Mouse (Mus musculus): ENCODE results near the gene Enah.

DNA sequence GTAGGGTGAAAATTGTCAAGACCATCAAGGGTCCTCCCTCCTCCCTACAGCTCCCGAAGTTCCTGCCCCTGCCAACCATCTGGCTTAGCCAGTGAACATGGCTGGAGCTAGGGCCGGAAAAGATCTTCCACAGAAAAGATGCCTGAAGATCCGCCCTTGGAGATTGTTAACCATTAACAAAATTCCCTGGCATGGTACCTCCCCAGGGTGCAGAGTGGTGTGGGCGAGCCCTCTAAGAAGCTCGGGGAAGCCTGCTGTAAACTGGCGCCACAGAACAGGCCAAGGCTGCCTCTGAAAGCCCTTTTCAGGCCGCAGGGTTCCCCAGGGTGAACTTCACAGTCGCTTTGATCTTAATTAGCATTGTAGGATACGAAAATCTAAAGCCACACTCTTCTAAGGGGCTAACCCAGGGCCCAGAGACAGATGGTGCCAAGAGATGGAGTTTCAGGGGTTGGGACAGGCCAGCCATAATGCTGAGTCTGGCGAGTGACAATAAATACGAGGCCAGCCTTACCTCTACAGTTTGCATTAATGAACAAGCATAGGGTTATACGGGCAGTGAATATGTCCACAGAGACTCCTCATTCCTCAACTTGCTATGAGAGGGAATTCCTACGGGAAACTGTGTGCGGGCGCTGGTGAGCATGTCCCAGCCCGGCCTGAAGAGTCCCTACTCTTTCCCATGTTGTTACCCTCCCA, 157.0 kb downstream of the Enah start:
- TF ChIP-seq ELF1 (IDR thresholded peaks at IDR 0.05; ENCODE audit: low read depth, low read length) (no peak), CHD2 (IDR thresholded peaks at IDR 0.05; ENCODE audit: low read length) (no peak), MAX (IDR thresholded peaks at IDR 0.05; ENCODE audit: low read length) (no peak), CTCF (IDR thresholded peaks at IDR 0.05 in 2 of 3, conservative IDR thresholded peaks at IDR 0.05 in 1 of 3; ENCODE audit: control insufficient read depth in 1 of 3, insufficient read depth in 1 of 3, low read depth in 2 of 3, low read length in 3 of 3, poor library complexity in 1 of 3, severe bottlenecking in 1 of 3) (no peak), POLR2A (IDR thresholded peaks at IDR 0.05; ENCODE audit: control insufficient read depth in 1 of 2, insufficient read depth in 1 of 2, low read depth in 1 of 2, low read length in 2 of 2, poor library complexity in 1 of 2) (no peak), UBTF (IDR thresholded peaks at IDR 0.05; ENCODE audit: borderline replicate concordance, insufficient read depth, low read depth, low read length) (no peak), TAL1 (IDR thresholded peaks at IDR 0.05; ENCODE audit: low read length) (no peak), KAT2A (conservative IDR thresholded peaks at IDR 0.05; ENCODE audit: low read depth, low read length) (no peak), NELFE (IDR thresholded peaks at IDR 0.05; ENCODE audit: low read depth, low read length) (no peak), BHLHE40 (IDR thresholded peaks at IDR 0.05; ENCODE audit: borderline replicate concordance, low read depth, low read length) (no peak), USF1 (IDR thresholded peaks at IDR 0.05; ENCODE audit: low read depth, low read length) (no peak), HCFC1 (IDR thresholded peaks at IDR 0.05; ENCODE audit: low read depth, low read length) (no peak)

All from MEL (cell line).